Mouse (Mus musculus) G1E-ER4 (cell line): ENCODE results near the gene Rapgef4. TPM values are rescaled to one million over a fixed set of nuclear protein-coding genes. Genes with fewer than 3 reads are reported as not detected.

ENCODE experiments used
- GATA1 ChIP-seq: IDR thresholded peaks from one replicate; pipeline ENCODE4 v1.8.0; 2012; ENCODE audit warnings: low read length, inconsistent platforms
- polyA plus RNA-seq: library from polyadenylated mRNA; stranded (reverse); fragments of >175 nt; gene quantifications from 2 replicates; pipeline ENCODE4 v1.2.3, GENCODE M21; 2012

Gene Rapgef4
- polyA plus RNA-seq, 1 experiment: not detected

DNA sequence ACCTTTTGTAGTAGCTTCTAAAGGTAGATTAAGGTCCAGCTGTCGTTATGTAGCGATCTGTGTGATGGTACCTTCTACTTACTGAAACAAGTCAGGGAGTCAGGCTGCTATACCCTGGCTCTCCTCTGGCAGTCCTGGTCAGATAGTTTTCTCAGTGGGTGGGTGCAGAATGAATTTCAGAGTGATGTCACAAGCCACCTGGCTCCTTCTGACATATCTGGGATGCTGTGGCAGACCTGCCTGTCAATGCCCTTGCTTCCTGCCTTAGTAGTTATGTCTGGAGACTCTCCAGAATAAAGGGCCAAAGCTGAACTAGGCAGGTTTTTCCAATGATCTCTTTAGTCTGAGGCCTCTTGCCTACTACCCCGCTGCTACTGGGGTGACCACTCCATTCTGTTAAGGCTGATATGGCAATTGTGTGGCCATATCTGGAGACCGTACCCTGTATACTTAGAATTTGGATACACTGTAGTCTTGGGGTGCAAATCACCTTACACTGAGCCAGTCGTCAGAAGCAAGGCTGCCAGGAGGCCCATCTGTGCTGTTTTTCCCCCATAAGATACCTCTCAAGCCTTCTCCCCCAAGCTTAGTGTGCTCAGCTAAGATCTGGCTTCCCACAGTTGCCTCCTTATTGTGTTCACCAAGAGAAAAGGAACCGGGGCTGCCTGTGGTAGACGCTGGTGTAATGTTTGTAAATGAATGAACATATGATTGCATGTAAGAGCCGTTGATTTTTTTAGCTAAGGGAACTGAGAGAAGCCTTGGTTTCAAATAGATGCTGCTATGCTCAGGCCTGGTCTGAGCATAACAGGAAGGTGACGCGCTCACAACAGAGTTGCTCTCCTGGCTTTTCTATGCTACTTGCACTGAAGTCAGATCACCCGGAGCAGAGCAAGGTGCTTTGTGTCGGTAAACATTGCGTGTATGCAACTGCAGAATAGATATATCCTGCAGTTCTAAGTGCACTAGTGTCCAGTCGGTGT, 159.1 kb downstream of the Rapgef4 start:
- no peak for TF ChIP-seq GATA1

GRCm38 (mm10) chr2:72141091-72141490, 160.1 kb downstream of the Rapgef4 start:
- no peak for TF ChIP-seq GATA1

GRCm38 (mm10) chr2:72143413-72143812, 162.4 kb downstream of the Rapgef4 start:
- no peak for TF ChIP-seq GATA1

DNA sequence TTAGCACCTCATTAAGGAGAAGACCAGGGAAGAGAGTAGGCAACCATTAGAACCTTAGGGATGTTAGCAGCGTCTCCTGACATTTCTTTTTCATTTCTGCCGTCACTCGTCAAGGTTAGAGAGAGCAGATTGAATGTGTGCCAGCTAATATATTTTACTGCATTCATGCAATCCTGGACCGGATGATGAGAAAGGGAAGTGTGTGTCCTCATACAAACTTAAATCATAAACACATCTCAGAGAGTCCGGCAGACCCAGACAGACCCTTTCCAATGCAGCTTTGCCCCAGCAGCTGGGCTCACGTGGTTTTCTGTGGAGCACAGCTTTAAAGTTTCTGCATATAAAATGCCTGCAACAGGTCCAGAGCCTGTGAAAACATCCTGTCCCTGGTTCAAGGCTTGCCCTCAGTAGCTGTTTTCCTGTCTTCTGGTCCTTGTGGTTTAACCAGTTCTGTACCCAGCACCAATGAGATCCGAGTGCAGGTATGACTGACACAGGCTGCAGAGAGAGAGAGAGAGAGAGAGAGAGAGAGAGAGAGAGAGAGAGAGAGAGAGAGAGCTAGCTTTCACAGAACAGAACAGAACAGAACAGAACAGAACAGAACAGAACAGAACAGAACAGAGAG, 163.6 kb downstream of the Rapgef4 start:
- TF ChIP-seq GATA1: no peak

DNA sequence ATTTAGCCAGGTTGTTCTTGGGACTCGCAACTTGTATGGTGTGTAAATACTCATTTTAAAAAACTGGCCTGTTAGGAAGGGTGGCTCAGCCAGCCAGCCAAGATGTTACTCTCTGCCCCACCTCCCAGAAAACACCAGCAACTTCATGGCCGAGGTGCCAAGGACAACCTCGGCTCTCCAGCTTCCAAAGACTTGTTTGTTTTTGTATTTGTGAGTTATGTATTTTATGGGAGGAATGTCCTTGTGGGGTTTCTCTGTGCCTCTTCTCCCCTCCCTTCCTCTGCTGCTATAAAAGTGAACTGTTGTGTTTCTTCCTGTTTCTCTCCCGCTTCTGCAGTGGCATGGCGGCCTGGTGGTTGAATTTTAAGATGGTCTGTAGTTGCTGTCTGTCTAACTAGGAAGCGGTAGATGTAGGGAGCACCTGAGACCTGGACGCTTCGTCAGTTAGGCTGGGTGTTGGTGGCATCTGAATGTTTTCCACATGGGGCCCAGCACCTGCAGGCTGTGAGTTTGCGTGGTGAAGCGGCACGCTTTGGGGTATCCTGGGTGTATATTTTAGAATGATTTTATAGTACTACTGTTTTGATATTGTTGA, 164.3 kb downstream of the Rapgef4 start:
- no peak for TF ChIP-seq GATA1

GRCm38 (mm10) chr2:72146061-72146460, 165.0 kb downstream of the Rapgef4 start:
- TF ChIP-seq GATA1: no peak

DNA sequence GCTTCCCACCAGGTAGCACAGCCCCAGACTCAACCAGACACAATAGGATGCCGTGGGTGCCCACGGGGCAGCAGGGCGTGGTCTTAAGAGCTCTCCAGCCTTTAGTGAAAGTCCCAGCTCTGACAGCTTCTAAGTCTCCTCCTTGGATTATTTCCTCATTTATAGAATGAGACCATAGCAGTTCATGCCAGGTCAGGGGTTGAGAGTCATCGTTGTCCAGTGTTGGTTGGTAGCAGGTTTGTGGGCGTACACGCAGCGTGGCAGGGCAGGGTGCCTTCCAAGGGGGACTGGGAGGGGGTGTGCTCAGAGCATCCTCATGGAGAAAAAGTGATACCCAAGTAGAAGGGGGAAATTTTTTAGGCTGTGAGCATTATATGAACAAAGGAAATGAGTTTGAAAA, 166.2 kb downstream of the Rapgef4 start:
- TF ChIP-seq GATA1: no peak

DNA sequence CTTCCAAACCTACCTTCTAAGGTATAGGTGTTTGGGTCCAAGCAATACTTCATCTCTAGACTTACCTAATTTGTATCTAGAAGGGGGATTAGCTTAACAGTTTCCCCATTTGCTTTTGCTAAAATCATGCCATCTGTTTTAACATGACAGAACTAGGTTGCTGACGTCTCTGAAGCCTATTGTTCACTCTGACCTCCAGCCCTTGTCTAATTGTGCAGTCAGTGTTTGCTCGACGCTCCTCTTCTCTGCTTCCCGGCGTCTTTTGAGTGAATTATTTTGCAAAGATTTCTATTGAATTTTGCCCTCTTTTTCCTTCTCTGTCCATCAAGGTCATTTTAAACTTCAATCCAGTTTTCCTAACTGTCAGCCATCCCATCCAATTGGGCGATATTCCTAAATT, 166.7 kb downstream of the Rapgef4 start:
- no peak for TF ChIP-seq GATA1

DNA sequence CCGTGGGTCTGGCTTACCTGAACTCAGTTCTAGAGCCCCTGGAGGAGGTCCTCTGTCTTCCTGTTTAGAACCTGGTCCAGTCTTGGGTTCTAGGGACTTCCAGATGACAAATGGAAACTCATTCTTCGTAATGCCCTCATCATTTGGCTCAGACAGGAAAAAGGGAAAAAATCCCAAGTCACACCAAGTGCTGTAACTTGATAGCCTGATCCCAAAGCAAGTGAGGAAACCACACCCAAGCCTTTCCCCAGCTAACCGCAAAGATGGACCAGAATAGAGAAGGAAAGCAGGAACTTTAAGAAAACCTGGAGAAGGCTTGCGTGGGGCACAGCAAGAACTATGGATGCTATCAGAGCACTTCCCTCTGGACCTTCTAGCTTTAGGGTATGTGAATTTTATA, 167.6 kb downstream of the Rapgef4 start:
- no peak for TF ChIP-seq GATA1

GRCm38 (mm10) chr2:72149059-72149458, 168.0 kb downstream of the Rapgef4 start:
- no peak for TF ChIP-seq GATA1

DNA sequence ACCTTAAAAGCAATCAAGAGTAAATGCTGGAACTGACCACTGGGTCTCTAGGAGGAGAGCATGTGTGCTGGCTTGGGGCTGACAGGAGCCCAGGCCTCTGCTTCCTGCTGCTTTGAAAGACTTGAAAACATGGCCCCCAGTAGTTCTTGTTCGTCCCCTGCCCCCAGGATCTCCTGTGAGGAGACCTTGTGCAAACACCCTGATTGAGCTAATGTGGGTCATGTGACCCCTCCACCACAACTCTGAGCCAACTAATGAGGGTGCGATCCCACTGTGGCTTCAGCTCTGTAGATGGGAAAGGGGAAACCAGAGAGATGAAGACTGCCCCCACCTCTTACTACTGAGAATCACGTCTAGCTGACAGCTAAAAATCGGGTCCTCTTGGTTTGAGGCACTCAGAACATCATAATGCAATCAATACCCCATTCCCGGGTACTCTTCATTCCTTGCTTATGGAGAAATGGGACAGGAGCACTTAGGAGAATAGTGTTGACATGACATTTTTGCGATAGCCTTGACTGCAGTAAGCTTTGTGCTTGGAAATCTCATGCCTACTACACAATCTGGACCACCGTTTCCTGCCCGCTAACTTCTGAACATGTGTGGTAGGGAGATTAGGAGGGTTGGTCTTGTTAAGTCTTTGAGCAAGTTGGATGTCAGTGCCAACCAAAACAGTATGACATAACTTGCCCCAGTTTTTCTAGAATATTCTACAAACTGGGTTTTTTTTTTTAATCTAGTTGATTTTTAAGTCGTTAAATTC, 170.9 kb downstream of the Rapgef4 start:
- no peak for TF ChIP-seq GATA1

DNA sequence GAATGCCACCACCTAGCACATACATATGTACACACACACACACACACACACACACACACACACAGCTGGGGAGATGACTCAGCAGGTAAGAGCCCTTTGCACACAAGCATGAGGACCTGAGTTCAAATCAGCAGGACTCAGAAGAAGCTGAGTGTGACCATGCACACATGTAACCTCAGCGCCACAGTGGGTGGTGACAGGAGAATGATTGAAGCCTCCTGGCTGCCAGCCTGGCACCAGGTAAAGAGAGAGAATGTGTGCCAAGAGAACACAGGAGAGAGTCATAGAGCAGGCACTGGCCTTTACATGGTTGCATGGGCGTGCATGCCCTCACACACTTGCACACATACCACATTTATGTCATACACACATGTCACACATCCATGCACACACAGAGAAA, 171.7 kb downstream of the Rapgef4 start:
- no peak for TF ChIP-seq GATA1

- TF ChIP-seq GATA1: no peak
Measured at GRCm38 (mm10) chr2:72153851-72154250, 172.8 kb downstream of the Rapgef4 start.

DNA sequence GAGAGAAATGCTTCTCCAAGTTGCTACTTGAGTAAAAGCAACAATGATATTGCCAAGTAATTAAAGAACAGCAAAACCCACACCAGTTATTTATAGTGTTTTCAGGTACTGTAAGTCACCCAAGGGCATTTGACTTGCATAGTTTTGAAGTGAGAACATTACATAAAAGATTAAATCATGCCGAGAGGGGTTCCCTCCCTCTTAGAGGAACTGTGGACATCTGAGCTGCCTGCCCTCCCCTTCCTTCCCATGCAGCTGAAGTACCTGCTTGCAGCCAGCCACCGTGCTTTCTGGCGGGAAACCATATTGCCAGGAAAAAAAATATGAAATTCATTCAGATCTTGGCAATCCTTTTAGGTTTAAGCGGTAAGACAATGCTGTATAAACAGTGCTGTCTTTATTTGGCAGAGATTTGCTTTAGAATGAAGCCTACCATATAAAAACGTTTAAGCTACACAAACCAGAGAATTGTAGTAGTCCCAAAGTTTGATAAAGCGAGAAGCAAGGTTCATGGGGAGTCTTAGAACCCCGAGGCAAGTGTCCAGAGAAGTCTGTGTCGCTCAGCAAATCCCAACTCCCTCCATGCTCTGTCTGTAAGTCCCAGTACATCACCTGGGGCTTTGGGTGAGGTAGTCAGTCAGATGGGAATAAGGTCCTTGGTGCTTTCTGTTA, 174.2 kb downstream of the Rapgef4 start:
- no peak for TF ChIP-seq GATA1

DNA sequence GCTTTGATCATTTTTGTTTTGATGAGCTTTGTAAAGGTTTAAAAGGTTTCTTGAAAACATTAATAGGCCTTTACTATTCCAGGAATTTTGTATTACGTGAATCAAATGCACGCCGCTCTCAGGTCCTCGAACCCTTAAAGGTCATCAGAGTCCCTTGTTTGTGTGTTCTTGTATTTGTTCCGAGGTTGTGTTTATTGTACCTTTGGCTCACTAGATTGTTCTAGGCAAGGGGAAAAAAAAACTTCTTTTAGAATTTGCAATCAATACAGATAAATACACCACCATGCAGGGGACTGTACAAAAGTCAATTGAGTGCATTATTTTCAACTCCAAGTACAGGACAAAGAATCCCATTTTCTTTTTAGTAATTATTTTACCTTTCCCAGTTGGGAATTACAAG, 175.4 kb downstream of the Rapgef4 start:
- no peak for TF ChIP-seq GATA1
